Mouse (Mus musculus) kidney, postnatal 14 days (tissue): ENCODE results near the gene Rps27l.
A peak's percentile ranks its signal among the peaks of the same experiment; 100 is the strongest.
"Not testable (repeated sequence)": the region's sequence is repeated elsewhere in the genome, so short reads cannot be mapped to it uniquely, and the experiment has no call there.

Source experiments
- DNase-seq: peaks from one replicate; pipeline ENCODE4 v3.0.0; 2022; ENCODE audit warnings: mixed read lengths

The Rps27l gene

GRCm38 (mm10) chr9:66945647-66946641, at the start of gene Rps27l:
Gene Rps27l (plus strand): TSS chr9:66946086.
- peak; percentile 97 for DNase-seq

GRCm38 (mm10) chr9:66896951-66897350, 48.9 kb upstream of the Rps27l start:
- DNase-seq, result no peak

- no peak for DNase-seq
These were observed 48.0 kb upstream of the Rps27l start for GRCm38 (mm10) chr9:66897851-66898250.

- no peak for DNase-seq
These were observed 46.8 kb upstream of the Rps27l start for GRCm38 (mm10) chr9:66899072-66899471.

GRCm38 (mm10) chr9:66899526-66899925, 46.4 kb upstream of the Rps27l start:
- DNase-seq, result no peak

- no peak for DNase-seq
These were observed 39.9 kb upstream of the Rps27l start for GRCm38 (mm10) chr9:66905990-66906389.

GRCm38 (mm10) chr9:66907126-66907525, 38.8 kb upstream of the Rps27l start:
- no peak for DNase-seq

- DNase-seq, result no peak
These were observed 38.0 kb upstream of the Rps27l start for GRCm38 (mm10) chr9:66907746-66908397.

- no peak for DNase-seq
These were observed 36.0 kb upstream of the Rps27l start for GRCm38 (mm10) chr9:66909922-66910321.

GRCm38 (mm10) chr9:66910677-66911076, 35.2 kb upstream of the Rps27l start:
- no peak for DNase-seq

- no peak for DNase-seq
These were observed 33.6 kb upstream of the Rps27l start for GRCm38 (mm10) chr9:66912304-66912703.

GRCm38 (mm10) chr9:66913254-66913934, 32.5 kb upstream of the Rps27l start:
- not testable (repeated sequence) for DNase-seq

GRCm38 (mm10) chr9:66914540-66914939, 31.3 kb upstream of the Rps27l start:
- DNase-seq, result no peak

- peak; percentile 17 for DNase-seq
These were observed 30.5 kb upstream of the Rps27l start for GRCm38 (mm10) chr9:66915401-66915800.

- no peak for DNase-seq
These were observed 29.8 kb upstream of the Rps27l start for GRCm38 (mm10) chr9:66915869-66916785.

GRCm38 (mm10) chr9:66917216-66917891, 28.5 kb upstream of the Rps27l start:
- DNase-seq, result no peak

- DNase-seq, result no peak
These were observed 28.0 kb upstream of the Rps27l start for GRCm38 (mm10) chr9:66917892-66918255.

- DNase-seq, result no peak
These were observed 27.1 kb upstream of the Rps27l start for GRCm38 (mm10) chr9:66918672-66919330.

- DNase-seq, result peak; percentile 98
These were observed 26.4 kb upstream of the Rps27l start, which contains the start of gene Rab8b for GRCm38 (mm10) chr9:66919382-66919971. Gene Rab8b (minus strand): TSS chr9:66919687.

GRCm38 (mm10) chr9:66919981-66920380, 25.9 kb upstream of the Rps27l start:
- no peak for DNase-seq
